Mouse (Mus musculus) retina, postnatal 7 days (tissue): ENCODE measurements at regions not wholly inside any gene's neighbourhood (a gene's known extent, or its start where the extent isn't known, plus 50 kb on each side); places are given as distances from the start of the nearest gene placed in this dataset.

ENCODE experiments used
- DNase-seq: peaks from one replicate; pipeline ENCODE4 v3.0.0-alpha.2; 2012; ENCODE audit warnings: low read depth, low spot score

DNA sequence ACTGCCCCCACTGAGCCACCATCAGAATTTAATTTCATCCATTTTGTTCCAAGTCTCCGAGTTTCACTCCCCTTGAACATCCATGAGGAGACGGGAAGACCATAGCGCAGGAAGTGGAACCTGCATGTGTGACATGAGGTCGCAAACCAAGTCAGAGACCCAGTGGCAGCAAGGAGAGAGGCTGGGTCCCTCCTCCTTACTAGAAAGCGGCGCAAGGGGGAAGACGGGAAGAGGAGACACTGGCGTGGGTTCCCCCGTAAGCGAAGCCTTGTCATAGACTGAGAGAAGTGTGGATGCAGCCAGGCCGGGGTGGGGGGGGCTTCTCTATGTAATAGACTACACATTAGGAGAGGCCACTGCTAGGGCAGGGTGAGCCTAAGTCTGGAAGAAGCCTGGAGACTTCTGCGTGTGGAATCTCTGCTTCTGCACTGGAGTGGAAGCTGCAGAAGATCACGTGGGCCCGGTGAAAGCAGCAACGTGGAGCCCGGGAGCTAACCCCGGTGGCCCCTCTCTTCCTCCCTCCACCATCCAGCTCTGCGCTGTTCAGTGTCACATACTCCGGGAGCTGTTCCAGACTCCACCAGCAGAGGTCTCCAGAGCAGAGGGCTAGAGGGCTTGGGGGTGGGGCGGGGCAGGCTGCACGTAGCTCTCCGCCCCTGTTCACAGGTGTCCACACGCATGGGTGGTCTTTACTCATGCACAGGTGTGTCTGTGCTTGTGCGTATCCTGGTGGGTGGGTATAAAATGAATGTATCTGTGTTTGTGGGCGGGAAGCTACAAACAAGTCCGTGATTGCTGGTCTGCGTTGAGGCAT lies 159.4 kb downstream of the Zfp36l2 start:
- DNase-seq = peak; percentile 81

DNA sequence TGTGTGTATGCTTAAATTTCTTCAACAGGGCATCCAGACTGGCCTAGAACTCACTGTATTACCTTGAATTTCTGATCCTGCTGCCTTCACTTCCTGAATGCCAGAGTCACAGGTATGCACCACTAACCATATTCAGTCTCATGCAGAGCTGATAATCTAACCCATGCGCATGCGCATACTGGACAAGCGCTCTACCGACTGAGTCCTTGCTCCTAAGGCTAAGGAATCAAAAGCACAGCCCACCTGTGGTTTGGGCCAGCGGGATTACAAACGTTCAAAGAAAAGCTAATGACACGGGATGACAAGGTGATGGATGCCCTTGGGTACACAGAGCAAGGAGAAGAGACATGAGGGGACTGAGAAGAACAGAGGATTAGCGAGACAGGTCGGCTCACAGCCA lies 160.5 kb downstream of the Zfp36l2 start:
- no peak for DNase-seq

GRCm38 (mm10) chr17:84026110-84026509 lies 161.6 kb downstream of the Zfp36l2 start:
- DNase-seq = no peak

DNA sequence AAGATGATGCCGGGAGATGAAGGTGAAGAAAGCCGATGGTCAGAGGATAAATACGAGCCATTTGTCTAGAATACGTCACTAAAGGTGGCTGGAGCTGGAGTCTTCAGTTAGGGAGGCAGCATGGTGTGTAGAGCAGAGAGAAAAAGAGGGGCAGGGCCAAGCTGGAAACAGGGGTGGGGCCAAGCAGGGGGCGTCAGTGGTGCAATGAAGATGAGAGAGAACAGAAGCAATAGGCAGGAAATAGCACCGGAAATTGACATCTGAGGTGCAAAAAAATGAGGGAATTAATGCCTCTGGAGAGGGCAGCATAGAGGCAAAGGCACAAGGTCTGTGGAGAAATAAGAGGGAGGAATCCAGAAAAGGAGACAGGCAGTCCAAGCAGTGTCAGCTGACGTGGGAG lies 165.4 kb downstream of the Zfp36l2 start:
- DNase-seq = no peak

DNA sequence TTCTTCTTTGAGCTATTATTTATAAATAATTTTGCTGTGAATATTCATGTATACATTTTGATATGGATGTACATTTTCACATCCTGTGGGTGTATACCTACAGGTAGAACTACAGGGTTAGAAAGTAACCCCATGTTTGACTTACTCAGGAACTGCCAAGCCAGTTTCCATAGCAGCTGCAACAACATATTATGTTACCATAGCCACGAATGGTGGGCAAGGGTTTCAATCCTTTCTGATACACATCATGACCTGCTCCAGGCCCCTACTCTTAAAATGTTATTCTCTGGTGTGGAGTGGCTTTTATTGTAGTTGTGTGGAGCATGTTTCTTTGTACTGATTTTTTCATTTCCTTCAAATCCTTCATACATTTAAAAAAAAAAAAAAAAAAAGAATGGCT lies 168.9 kb downstream of the Zfp36l2 start:
- DNase-seq = no peak

DNA sequence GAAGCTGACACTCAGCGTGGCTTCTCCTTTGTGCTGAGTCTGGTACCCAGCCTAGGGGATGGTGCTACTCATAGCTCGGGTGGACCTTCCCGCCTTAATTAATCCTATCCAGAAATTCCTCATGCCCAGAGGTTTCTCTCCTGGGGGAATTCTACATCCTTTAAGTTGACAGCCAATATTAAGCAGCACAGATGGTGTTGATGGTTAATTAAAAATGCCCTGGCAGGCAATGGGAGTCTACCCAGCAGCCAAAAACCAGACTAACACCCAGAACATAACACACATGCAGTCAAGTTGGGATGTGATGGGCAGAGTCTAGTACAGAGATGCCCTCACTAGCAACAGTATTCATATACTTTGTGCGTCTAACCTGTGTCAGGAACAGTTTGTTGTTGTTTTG lies 169.9 kb downstream of the Zfp36l2 start:
- no peak for DNase-seq

GRCm38 (mm10) chr17:84014287-84015039 lies 166.7 kb upstream of the Haao start:
- no peak for DNase-seq

DNA sequence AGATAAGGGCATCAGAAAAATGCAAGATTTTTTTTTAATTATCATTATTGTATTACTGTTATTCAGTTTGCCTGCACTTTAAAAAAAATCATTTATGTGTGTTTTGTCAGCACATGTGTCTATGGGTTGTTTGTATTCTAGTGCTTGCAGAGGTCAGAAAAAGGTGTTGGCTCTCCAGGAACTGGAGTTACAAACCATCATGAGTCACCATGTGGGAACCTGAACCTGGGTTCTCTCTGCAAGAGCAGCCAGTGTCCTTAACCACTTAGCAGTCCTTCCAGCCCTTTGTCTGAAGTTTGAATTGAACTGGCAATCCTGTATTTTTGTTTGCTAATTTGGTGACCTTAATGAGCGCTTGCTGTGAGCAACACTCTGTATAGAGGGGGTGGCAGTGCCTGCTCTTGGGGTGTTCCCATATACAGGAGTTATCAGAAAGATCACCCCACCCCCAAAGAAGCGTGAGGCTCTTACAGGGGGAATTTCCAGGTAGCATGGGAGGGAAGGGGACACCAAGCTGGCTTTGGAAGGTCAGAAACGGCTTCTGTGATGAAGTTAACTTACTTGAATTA lies 162.8 kb upstream of the Haao start:
- DNase-seq = no peak

DNA sequence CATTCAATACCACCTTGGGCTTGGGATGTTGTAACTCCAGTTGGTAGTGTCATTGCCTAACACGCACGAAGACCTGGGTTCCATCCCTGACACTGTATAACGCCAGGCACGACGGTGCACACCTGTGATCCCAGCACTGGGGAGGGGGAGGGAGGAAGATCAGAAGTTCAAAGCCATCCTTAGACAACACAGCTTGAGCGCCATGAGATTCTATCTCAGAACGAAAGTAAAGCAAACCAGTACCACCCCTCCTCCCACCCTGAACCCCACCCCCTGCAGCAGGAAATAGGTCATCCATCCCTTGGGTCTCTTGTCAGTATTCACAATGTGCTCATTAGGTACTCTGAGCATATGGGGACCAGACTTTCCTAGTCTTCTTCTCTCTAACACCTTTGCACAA lies 162.2 kb upstream of the Haao start:
- no peak for DNase-seq

DNA sequence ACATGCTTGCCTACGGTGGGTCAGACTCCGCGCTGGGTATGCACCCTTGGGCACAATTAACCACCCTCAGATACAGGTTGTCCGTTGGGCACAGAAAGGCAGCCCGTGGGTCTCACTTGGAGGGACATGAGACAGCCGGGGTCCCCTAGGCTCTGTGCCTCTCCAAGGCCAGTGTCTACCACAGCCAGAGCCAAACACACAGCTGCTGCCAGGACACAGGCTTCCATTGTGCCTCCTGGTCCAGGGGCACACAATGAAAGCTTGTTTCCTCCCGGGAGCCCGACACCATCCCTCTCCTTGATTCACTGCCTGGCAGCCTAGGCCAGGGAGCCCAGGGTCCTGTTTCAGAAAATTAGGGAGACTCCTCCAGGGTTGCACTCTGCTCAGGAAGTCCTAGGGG lies 161.4 kb upstream of the Haao start:
- DNase-seq = no peak

DNA sequence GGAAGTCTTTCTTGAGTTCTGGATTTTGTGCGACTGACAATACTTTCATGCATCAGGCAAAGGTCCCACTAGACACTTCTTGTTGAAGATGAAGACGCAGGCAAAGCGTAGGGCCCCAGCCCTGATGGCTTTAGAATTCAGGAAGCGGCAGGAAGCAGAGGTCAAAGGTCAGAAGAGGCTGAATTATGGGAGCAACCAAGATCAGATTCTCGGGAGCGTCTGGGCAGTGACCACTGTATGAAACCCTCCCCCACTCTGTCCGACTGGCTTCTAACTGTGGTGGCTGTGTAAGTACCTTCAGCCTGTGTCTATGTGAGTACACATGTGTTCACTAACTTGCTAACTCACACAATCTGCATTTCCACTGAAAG lies 160.9 kb upstream of the Haao start:
- no peak for DNase-seq

DNA sequence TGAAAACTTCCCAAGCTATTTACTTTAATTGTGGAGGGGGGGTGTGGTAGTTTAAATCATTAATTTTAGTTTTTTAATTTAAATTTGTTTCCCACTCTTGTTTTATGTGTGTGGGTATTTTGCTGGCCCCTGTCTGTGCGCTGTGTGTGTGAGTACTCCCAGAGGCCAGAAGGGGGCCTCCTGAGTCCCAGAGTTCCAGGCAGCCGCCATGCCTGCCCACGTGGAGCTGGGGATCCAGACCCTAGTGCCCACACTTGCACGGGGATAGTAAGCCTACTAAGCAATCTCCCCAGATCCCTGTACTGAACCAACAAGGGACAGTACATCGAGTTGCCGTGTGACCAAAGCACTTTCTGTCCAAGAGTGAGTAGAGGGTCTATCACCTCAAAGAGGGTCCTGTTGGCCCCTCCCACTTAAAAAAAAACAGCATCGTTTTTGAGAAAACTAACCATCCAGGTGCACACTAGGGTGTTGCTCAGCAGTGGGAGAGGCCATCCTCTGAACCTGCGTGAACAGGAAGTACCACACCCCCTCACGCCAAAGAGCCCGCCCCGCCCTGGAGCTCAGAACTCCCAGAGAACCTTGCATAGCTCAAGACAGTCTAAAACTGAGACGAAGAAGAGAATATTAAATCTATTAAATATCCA lies 160.4 kb upstream of the Haao start:
- no peak for DNase-seq

DNA sequence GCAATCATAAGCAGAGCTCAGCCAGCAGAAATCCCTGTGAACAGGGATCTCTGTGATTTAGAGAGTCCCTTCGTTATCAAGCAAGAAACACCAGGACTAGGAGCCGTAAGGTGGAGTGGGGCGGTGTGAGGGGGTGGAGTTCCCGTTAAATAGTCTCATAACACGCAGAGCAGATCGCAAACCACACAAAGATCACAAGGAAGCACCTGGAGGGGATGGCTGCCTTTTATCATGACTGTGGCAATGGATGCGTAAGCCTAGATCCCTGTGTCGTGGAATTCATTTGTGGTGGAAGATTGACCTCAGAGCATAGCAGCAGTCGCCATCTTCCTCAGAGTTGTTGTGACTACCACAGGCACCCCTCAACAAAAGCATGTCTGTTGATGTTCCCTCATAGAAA lies 159.0 kb upstream of the Haao start:
- DNase-seq = no peak

DNA sequence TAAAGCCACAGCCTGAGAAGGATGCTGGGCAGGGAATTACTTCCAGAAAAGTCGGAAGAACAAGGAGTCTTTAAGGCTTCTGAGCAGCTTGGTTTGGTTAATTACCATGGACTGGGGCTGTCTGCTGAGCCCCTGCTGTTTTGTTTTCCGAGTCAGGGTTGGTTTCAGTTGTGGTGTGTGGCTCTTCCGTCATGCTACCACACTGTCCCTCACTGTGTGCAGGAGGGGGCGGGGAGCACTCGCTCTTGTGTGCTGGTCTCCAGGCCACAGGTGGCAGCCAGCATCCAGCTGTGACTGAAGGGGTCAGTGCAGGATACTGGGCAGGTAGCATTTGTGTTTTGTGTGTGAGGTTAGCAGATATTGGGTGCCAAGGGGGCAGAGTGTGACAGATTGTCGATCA lies 156.5 kb upstream of the Haao start:
- DNase-seq = no peak

GRCm38 (mm10) chr17:84003489-84004234 lies 155.9 kb upstream of the Haao start:
- no peak for DNase-seq

DNA sequence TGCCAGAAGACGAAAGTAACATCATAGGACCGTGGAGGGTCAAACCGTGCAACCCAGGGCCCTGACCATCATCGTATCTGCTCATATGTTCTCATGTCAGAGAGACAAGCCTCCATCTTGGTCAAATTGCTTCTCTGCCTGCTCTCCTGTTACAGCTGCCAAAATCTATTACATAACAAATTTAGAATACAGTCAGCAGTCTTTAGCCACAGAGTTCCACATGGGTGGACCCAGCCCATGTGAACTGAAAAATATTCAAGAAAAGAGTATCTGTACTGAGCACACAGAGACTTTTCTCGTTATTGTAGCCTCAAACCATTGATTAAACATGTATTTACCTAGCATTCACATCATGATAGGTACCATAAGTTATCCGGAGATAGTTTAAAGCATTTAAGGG lies 155.2 kb upstream of the Haao start:
- DNase-seq = no peak

- DNase-seq = no peak
Measured at GRCm38 (mm10) chr17:84002327-84002726, 154.6 kb upstream of the Haao start.

- no peak for DNase-seq
Measured at GRCm38 (mm10) chr17:84000115-84000514, 152.4 kb upstream of the Haao start.

- no peak for DNase-seq
Measured at GRCm38 (mm10) chr17:83998972-83999545, 151.3 kb upstream of the Haao start.

DNA sequence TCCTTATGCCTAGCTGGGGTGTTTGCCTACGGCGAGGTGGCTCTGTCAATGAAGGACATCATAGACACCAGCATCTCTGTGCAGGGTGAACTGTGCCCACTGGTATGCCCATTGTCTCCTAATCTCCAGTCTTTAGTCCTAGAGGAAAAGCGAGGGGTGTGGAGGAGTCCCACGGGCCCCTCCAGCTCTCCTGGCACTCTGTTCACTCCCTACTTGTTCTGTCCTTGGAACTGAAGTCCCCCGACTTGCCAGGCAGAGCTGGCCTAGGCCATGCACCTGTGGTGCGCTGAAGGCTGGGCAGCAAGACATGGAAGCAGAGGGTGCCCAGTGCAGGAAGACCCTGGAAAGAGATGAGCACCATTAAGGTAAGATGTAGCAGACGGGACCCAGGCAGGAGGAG lies 150.6 kb upstream of the Haao start:
- no peak for DNase-seq

- DNase-seq = no peak
Measured at GRCm38 (mm10) chr17:83997778-83998177, 150.0 kb upstream of the Haao start.
